Mouse (Mus musculus): ENCODE measurements around the gene Pex6.

Gene Pex6

DNA sequence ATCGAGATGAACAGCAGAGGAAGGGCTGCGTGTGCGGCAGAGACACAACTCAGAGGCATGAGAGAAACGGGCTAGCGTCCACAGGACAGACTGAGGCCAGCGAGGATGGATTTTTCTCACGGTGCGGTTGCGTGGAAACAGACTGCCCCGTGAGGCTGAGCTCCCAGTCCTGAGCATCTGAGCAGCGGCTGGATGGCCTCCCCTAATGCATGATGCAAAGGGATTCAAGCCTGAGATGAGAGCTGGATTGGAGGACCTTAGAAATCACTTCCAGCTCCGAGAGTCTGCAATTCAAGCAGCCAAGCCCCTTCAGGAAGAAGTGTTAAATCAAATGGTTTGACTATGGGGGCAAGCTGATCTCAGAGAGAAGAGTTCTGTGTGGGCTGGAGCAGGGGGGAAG, 9.8 kb upstream of the Pex6 start:
- DNase-seq (ENCODE audit: low spot score): no peak

DNA sequence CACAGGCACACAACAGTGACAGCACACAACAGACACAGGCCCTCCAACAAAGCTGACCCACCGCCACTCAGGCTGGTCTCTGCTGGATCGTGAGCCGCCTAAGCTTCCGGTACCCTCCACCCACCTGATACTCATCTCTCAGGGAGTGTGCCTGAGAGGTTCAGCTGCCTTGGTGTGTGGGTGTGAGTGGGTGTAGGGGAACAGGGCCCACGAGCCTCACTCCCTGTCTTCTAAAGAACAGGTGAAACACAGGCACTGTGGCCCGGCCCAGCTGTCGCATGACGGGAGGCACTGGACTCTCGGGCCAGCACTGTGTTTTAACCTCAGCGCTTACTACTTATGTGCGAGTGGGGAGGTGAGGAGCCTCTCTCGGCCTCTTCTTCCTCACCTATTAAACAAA, 9.2 kb upstream of the Pex6 start:
- DNase-seq (ENCODE audit: low spot score): no peak

DNA sequence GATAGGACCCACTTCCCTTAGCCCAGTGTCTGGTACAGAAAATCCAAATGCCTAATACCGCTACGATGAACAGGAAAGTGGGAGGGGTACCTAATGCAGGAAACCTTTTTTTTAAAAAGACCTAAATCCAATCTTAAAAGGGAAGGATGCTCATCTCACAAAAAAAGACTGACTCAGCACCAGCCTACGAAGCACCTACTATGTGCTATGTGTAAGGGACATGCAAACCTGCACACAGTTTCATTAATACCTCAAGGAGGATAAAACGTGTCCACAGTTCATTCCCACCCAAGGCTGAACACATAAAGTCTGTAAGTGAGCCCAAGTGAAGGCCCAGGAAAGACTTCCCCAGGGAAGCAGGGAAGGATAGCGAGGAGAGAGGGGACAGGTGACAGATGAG, 8.8 kb upstream of the Pex6 start:
- no peak for DNase-seq (ENCODE audit: low spot score)

DNA sequence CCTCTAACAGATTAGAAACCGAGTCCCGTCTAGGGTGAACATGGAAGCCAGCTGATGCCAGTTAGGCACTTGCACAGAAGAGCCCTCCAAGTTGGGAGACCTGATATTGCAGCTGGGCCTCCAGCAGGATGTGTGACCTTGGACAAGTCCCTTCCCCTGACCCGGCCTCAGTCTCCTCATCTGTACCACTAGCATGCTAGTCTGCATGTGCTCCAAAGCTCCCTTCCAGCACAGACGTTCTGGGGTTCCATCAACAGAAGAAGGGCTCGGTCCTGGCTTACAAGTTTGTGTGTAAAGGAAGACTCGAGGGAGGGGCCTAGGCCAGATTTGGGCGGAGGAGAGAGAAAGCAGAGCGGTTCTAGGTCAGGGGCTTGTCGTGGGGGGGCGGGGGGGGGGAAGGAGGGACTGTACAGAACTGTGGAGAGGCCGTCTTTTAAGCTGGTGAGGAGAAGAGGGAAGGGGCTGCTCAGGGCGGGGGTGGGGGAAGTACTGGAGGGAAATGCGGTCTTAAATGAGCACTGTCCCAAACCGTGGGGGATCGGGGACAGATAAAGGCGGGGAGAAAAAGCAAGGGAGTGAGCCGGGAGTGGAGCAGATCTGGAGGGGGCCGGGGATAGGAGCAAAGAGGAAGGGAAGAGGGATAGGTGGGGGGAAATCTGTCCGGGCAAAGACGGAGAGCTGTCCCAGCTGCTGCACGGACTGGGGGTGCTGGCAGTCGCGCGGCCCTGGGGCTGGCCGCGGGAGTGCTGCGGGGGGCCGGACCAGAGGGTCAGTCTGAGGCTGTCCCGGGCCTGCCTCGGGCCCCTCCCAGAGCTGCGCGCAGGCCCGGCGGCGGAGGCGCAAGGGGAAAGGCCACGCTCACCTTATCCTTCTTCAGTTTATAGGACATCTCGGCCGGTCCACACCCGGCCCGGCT, 7.0 kb upstream of the Pex6 start:
- no peak for DNase-seq (ENCODE audit: low spot score)

DNA sequence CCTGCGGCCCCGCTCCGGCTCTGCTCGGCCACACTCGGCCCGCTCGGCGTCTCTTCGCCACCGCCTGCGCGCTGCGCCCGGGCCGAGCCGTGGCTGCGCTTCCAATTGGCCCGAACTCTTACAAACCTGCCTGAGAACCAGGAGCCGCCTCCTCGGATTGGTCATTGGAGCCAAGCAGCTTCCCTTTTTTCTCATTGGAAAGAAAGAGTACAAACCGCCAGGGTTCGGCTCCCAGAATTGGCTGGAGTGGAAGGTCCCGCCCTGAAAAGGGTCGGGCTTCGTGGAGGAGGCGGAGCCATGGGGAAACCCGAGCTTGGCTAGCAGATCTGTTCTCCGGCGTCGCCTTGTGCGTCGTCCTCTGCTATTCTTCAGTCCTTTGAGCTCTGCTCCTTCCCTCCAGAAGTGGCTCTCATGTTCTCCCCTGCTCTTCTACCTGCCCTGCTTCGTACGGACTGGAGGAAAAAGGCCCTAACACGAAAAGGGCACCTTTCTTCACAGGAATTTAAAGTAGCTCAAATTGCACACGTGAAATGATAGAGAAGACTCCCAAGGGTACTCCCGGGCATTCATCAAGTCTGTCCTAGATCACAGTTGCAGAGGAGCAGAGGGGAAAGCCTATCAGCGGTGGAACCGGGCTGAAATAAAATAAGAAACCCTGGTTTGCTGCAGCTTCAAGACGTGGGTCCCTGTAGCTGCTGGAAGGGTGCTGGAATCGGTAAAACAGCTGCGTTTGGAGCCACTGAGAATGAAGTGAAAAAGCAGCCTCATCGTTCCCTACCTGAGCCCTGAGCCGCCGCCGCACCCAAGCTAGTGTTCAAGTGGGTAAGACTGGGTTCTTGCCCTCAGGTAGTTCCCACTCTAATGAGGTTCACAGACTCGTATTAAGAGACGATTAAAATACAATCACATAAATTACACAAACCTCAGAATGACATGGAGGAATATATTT, 6.1 kb upstream of the Pex6 start, which contains the start of gene Ppp2r5d:
Ppp2r5d (minus strand) TSS at position 225 of the 949 bp plus-strand sequence.
- peak; percentile 70 for DNase-seq (ENCODE audit: low spot score)

DNA sequence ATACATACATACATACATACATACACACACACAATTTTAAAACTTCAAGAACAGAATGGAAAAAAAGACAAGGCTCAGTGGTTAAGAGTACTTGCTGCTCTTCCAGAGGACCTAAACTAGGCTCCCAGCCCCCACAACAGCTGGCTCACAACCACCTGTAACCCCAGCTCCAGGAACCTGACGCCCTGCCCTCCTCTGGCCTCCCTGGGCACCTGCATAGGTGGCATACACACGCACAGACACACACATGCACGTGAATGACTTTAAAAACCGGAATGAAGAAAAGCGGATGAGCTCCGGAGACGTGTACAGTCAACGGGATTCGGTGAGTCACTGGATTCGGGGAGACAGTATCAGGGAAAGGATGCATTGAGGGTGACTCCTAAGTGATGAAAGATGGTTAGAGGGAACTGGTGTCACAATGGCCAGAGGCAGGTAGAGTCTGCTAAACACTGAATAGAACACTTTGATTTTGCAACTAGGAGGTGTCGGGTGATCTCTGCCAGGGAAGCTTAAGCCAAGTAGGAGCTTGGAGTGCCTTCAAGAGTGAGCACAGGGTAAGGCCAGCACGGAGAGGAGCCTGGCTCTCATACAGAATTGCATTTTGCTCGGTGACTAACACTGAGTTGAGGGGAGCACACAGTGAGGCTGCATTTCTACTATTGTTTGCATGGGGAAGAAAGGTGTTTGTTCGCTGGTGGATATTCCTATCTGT, 4.7 kb upstream of the Pex6 start:
- DNase-seq (ENCODE audit: low spot score): no peak

DNA sequence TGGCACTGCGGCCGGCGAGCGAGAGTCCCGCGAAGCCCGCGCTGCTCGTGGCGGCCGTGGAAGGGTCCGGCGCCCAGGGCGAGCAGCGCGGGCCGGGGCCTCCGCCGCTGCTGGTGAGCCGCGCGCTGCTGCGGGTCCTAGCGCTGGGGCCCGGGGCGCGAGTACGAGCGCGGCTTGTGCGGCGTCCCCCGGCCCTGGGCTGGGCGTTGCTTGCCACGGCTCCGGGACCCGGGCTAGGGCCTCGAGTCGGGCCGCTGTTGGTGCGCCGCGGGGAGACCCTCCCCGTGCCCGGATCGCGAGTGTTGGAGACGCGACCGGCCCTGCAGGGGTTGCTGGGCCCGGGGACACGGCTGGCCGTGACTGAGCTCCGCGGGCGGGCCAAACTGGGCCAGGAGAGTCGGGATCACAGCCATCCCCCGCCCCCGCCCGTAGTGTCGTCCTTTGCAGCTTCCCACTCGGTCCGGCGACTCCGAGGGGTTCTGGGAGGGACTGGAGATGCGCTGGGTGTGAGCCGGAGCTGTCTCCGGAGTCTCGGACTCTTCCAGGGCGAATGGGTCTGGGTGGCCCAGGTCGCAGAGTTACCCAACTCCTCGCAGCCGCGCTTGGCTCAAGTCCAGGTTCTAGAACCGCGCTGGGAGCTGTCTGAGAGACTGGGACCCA, 479 bp downstream of the Pex6 start:
- no peak for DNase-seq (ENCODE audit: low spot score)

DNA sequence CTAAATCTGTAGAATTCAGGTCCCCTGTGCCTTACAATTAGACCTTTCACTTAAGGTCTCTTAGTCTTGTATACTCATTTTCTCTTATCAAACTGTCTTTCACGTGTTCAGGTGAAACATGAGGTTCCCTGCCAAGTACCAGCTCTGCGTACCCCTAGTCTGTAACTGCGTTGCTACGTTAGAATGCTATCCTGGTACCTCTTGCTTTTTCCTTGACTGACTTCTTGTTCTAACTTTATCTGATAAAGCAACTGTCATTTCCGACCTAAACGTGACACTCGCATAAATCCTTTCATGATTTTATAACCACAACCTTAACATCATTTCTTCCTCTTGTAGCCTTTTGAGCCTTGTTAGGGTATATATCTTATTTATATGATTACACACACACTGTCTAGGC, 1.2 kb downstream of the Pex6 start:
- DNase-seq (ENCODE audit: low spot score): no peak

DNA sequence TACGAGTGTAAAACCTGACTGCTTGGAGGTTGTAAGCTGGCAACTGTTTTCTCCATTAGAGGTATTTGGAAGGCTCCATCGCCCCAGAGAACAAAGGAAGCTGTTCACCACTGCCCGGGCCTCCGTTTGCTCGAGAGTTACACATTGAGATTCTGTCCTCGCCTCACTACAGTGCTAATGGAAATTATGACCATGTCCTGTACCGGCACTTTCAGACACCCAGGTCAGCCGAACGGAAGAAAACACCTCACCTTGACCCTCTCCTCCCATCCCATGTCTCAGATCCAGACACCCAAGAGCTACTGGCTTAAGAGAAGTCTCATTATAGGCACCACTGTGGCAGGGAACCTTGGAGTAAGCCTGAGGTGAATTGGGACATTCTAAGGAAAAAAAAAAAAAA, 2.6 kb downstream of the Pex6 start:
- DNase-seq (ENCODE audit: low spot score): no peak

DNA sequence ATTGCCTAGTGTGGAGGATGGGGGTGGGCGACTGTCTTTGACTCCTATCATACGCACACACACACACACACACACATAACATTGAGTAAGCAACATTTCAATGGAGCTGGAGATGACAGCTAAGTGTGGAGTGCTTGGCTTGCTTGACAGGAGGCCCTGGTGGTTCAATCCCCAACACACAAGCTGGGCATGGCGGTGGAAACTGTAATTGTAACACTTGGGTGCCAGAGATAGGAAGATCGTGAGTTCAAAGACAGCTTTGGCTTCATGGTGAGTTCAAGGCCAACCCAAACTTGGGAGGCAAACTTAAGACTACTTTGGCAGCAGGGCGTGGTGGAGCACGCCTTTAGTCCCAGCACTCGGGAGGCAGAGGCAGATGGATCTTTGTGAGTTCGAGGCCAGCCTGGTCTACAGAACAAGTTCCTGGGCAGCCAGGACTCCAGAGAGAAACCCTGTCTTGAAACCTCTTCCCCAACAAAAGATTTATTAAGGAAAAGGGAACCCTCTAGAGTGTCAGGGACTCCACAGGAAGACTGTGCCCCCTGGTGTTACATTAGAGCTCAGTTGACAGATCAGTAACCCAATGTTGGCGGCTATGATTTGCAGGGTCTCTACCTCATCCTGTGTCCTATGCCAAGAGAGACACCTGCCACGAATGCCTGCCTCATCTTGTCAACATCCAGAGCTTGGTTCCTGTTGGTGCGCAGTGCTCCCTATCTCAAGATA, 3.7 kb downstream of the Pex6 start:
- DNase-seq (ENCODE audit: low spot score): no peak

DNA sequence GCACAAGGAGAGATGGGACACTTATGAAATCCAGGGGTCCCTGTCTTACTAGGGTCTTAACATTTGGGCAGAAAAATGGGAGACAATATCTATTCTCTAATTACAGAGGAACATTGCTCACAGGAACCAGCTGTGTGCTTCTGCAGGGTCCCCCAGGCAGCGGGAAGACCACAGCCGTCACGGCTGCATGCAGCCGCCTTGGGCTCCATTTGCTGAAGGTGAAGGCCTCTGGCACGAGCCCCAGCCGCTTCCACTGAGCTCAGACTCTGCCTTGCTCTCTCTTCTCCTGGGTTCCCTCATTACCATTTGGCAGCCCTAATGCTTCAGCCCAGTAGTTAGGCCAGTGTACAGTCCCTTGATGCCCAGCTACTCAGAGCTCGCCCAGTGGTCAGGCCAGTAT, 9.8 kb downstream of the Pex6 start:
- DNase-seq (ENCODE audit: low spot score): no peak

DNA sequence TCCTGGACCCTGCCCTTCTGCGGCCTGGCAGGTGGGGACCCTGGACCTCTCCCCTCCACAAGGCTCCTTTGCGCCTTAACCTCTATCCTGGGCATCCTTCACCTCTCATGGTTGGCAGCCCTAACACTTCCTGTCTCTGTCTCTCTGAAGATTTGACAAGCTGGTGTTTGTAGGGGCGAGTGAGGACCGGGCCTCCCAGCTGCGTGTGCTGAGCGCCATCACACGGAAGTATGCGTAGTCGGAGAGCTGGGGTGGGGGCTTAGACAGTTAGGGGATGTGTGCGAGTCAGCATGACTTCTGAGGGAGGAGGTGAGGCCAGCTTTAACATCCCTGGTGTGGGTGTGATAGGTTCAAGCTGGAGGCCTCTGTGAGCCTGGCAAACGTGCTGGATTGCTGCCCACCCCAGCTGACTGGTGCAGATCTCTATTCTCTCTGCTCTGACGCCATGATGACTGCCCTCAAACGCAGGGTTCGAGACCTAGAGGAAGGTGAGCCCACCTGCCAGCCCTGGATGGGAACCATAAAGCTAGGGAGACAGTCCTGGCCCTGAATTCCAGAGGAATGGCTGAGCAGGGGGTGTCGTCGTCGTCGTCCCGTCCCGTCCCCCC, 13.3 kb downstream of the Pex6 start:
- DNase-seq (ENCODE audit: low spot score): no peak

DNA sequence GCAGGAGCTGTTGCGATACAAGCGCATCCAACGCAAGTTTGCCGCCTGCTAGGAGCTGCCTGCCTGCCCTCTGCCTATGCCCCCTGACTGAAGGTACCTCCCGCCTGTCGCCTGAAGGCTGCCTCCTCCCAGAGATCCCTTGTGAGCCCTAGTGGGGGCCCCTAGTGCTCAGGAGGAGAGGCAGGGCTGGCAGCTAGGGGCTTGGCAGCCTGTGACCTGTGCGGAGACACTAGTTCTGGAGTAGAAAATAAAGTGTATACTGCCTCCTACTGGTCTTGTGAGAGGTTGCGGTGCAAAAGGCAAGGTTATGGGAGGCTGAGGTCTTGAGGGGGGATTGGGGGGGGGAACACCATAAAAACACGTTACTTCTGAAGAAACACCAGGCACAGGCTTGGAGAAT, 14.0 kb downstream of the Pex6 start:
- no peak for DNase-seq (ENCODE audit: low spot score)

DNA sequence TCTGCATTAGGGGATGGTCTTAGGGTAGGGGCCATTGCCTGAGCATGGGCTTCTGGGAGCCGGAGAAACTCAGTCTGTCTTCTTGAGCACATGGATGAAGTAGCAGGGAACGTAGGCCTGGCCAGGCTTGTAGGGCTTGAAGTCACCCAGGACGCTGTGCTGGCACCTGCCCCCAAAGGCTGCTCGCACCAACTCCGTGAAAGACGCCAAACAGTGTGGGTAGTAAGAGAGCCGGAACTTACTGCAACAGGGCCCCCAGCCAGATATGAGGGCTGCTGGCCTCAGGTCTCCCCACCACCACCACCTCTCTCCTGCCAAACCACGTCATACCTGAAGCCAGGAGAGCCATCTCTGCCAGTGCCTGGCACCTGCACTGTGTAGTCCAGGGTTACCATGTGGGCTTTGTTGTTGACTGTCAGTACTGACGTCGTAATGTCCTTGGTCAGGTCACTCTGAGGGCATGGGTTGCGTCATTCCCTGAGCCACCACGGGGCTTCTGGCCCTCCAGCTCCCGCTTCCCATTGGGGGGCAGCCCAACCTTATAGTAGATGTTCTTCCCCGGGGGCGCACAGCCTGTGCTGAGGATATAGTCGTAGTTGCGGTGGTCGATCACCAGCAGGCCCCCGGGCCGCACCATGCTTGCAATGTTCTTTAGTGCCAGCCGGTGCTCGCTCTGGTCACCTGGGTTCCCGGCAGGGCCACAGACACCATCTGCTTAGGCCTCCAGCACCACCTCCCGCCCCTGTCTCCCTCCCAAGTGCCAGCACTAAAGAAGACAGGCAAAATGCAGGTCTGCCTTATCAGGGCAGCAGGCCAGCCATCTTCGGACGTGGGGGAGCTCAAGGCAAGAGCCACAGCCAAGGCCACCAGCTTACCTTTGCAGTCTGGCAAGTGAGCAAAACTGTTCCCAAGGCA, 14.7 kb downstream of the Pex6 start:
- DNase-seq (ENCODE audit: low spot score): no peak

DNA sequence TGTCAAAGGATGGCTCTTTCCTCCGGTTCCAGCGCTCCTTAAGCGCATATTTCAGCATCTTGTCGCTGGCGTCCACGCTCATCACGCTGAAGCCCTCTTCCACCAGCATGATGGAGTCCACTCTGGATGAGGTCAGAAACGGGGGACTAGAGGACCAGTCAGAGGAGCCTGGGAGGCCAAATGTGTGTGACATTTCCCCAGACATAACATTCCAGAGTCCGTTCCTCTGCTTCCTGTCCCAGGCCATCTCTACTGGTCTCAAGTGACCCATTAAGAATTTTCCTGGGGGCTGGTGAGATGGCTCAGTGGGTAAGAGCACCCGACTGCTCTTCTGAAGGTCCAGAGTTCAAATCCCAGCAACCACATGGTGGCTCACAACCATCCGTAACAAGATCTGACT, 16.0 kb downstream of the Pex6 start:
- DNase-seq (ENCODE audit: low spot score): no peak

DNA sequence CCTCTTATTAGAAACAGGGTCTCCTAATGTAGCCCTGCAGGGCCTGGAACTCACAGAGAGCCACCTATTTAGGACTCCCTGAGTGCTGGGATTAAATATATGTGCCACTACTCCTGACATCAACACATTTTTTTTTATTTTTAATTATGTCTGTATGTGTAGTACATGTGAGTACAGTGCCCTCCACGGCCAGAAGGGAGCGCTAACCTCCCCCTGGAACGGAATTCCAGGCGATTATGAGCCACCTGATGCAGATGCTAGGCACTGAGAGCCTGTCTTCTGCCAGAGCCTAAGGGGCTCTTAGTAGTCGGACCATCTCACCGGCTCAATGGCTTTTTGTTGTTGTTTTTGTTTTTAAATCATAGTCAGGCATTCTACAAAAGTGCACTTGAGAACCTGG, 16.8 kb downstream of the Pex6 start:
- no peak for DNase-seq (ENCODE audit: low spot score)

DNA sequence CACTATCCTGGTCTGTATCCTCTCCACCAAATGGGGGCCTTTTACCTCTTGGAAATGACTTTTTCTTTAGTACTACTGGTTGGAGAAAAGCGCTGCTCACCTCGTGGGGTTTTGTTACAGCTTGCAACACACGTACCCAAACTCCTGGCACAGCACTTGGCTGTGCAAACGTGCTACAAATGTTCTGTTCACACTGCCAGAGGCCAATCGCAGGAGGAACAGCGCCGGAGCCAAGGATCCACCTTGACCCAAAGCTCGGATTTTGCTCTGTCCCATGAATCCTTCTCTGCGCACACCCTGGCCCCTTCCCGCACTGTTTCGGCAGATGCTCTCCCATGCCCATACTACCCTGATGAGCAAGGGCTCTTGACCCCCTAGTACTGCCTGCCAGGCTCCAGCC, 17.2 kb downstream of the Pex6 start:
- no peak for DNase-seq (ENCODE audit: low spot score)

DNA sequence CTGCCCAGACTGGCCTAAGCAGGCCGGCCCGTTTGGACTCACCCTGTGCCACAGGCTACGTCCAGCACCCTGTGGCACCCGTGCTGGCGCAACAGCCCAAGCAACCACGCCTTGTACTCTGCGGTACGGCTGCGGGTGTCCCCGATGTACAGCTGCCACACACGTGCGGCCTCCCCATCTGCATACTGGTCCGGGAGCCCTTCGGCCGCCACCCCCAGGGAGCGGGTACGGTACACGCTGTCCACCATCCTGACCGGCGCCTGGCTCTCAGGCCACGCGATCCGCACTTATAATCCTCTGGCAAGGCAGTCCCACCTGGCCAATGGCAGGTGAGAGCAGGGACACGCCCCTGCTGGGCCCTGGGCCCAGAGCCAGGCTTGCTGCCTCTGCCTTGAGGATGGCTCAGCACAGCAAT, 17.6 kb downstream of the Pex6 start, which contains the start of gene Gnmt:
Gnmt (minus strand) TSS at position 265 of the 415 bp plus-strand sequence.
- DNase-seq (ENCODE audit: low spot score): no peak

DNA sequence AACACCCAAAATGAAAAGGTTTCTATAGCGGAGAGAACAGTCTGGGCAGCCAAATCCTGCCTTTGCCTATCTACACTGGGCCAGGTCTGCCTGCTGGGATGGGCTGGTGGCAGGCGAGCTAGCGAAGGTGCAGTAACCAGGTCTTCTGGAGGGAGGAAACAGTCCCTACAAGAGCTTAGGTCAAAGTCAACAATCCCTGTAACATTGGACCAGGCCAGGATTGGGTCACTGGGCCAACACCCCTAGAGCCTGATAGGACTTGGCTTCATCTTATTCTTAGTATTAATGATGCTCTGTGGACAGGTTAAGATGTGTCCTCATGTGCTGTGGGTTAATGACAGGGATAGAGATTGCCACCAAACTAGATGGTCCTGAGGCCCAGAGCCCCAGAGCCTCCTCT, 22.8 kb downstream of the Pex6 start:
- no peak for DNase-seq (ENCODE audit: low spot score)

Data from urinary bladder, postnatal 10 days (tissue).